Mouse (Mus musculus): ENCODE measurements around the gene Rpp14.

- TF ChIP-seq CTCF (IDR thresholded peaks at IDR 0.05; ENCODE audit: borderline replicate concordance, insufficient read depth, low read depth, low read length) = peak; percentile 97
- peak; percentile 82; the same call in 1 of the 2 replicates for TF ChIP-seq POLR2A (IDR thresholded peaks at IDR 0.05; ENCODE audit: borderline replicate concordance, insufficient read depth, low read length)
These were observed at the start of gene Rpp14 for GRCm38 (mm10) chr14:8080165-8080679.

Measured in cerebellum, adult 2 months (tissue).